Mouse (Mus musculus) ES-E14 (cell line): ENCODE data around the gene Coro1c. TPM values are rescaled to one million over a fixed set of nuclear protein-coding genes. Genes with fewer than 3 reads are reported as not detected.

Experiments
- DNase-seq: peaks from one replicate; pipeline ENCODE4 v3.0.0-alpha.2; 2013; ENCODE audit warnings: low read depth, low spot score
- H3K27ac ChIP-seq: 2 replicates; pipeline ENCODE4 v1.5.1; 2012; ENCODE audit warnings: low read depth, mild to moderate bottlenecking, low read length, moderate library complexity, mixed read lengths; ENCODE audit not compliant: poor library complexity, insufficient read depth, severe bottlenecking
- H3K36me3 ChIP-seq: 2 replicates; pipeline ENCODE4 v1.6.1; 2012; ENCODE audit warnings: mild to moderate bottlenecking, low read length, moderate library complexity, mixed read lengths; ENCODE audit not compliant: control insufficient read depth, poor library complexity, insufficient read depth, severe bottlenecking
- H3K4me1 ChIP-seq, 2 experiments: fragments of 150-350 bp in 1 of 2; sonication (generic) in 1 of 2; 2 replicates each; pipeline ENCODE4 v1.6.1; 2012; ENCODE audit warnings: low read length in 2 of 2, mild to moderate bottlenecking in 1 of 2, mixed read lengths in 1 of 2; ENCODE audit not compliant: control insufficient read depth in 2 of 2, insufficient read depth in 2 of 2, poor library complexity in 1 of 2
- H3K4me3 ChIP-seq, 2 experiments: fragments of 150-350 bp in 1 of 2; sonication (generic) in 1 of 2; 2 replicates each; pipeline ENCODE4 v1.5.1; 2012; ENCODE audit warnings: low read length in 2 of 2, low read depth in 1 of 2, mild to moderate bottlenecking in 1 of 2, mixed read lengths in 1 of 2; ENCODE audit not compliant: insufficient read depth in 1 of 2, poor library complexity in 1 of 2, severe bottlenecking in 1 of 2
- H3K9ac ChIP-seq: 2 replicates; pipeline ENCODE4 v1.6.1; 2012; ENCODE audit warnings: low read depth, mild to moderate bottlenecking, low read length, mixed read lengths; ENCODE audit not compliant: poor library complexity, insufficient read depth, severe bottlenecking
- H3K9me3 ChIP-seq: fragments of 150-350 bp; sonication (generic); 2 replicates; pipeline ENCODE4 v1.6.1; 2012; ENCODE audit warnings: low read depth, mild to moderate bottlenecking, low read length; ENCODE audit not compliant: control insufficient read depth, insufficient read depth
- CHD2 ChIP-seq: IDR thresholded peaks from 2 replicates; pipeline ENCODE4 v1.6.1; 2014; ENCODE audit warnings: mild to moderate bottlenecking, low read depth, low read length, inconsistent platforms
- HCFC1 ChIP-seq: IDR thresholded peaks from 2 replicates; pipeline ENCODE4 v1.6.1; 2012; ENCODE audit warnings: low read length, inconsistent platforms, borderline replicate concordance; ENCODE audit not compliant: insufficient read depth
- MAFK ChIP-seq: IDR thresholded peaks from 2 replicates; pipeline ENCODE4 v1.6.1; 2014; ENCODE audit warnings: mild to moderate bottlenecking, low read depth, low read length, inconsistent platforms; ENCODE audit not compliant: insufficient read depth
- ZC3H11A ChIP-seq: IDR thresholded peaks from 2 replicates; pipeline ENCODE4 v1.6.1; 2012; ENCODE audit warnings: low read depth, mild to moderate bottlenecking, inconsistent platforms, low read length, borderline replicate concordance
- ZNF384 ChIP-seq: IDR thresholded peaks from 2 replicates; pipeline ENCODE4 v1.6.1; 2012; ENCODE audit warnings: low read depth, low read length, inconsistent platforms
- in situ Hi-C, 2 experiments: fragments of 600-800 bp; cut with MboI; formaldehyde crosslinking; loops; one replicate each; pipeline ENCODE4 v1.15.1; 2025; ENCODE audit warnings: low sequenced_read_pairs in 2 of 2, inconsistent platforms in 1 of 2; ENCODE audit not compliant: unreplicated experiment in 2 of 2
- total RNA-seq: library from RNA; depleted of rRNA; stranded (reverse); fragments of 300-350 nt; gene quantifications from 2 replicates; pipeline ENCODE4 v1.2.3, GENCODE M21; 2012

Coro1c gene
- total RNA-seq, 1 experiment: 150 TPM

- TF ChIP-seq HCFC1 (no peak), ZC3H11A (peak; percentile 46; the same call in 1 of the 2 replicates), CHD2 (no peak)
- Histone ChIP-seq H3K9me3 (no peaks in the 10 kb centered on the region), H3K27ac (no peak overlapping the region), H3K9ac (no peak overlapping the region), H3K36me3 (peaks cover 35% of the 10 kb centered on the region), H3K4me1 (peaks cover 4 to 21% of the 10 kb centered on the region in 2 experiments; a peak in 3 of 4 replicates), H3K4me3 (0 out of 4 replicates have a peak overlapping the region, but pooled peaks of 1 of the 2 experiments have one; percentile 32)
- peak; percentile 79 for DNase-seq
- in situ Hi-C loops: no loop called here
These were observed 54.1 kb downstream of the Coro1c start for GRCm38 (mm10) chr5:113854494-113854893.

GRCm38 (mm10) chr5:113853541-113853940 lies 55.0 kb downstream of the Coro1c start:
- H3K36me3 ChIP-seq: peaks cover 39% of the 10 kb centered on the region
- no peak for DNase-seq
- in situ Hi-C loops: no loop called here
- TF ChIP-seq HCFC1: no peak
- H3K9ac ChIP-seq: no peak overlapping the region
- H3K4me3 ChIP-seq: no peak overlapping the region
- peaks cover 4 to 17% of the 10 kb centered on the region in 2 experiments; a peak in 3 of 4 replicates for H3K4me1 ChIP-seq
- H3K9me3 ChIP-seq: no peaks in the 10 kb centered on the region
- no peak overlapping the region for H3K27ac ChIP-seq

GRCm38 (mm10) chr5:113852463-113852862 lies 56.1 kb downstream of the Coro1c start:
- Histone ChIP-seq H3K4me3 (no peak overlapping the region), H3K27ac (no peak overlapping the region), H3K9me3 (no peaks in the 10 kb centered on the region), H3K36me3 (peaks cover 45% of the 10 kb centered on the region), H3K9ac (no peak overlapping the region), H3K4me1 (peaks cover 4 to 14% of the 10 kb centered on the region in 2 experiments; a peak in 2 of 4 replicates)
- DNase-seq: no peak
- in situ Hi-C loops: no loop called here
- TF ChIP-seq ZC3H11A (no peak), CHD2 (no peak), ZNF384 (no peak), HCFC1 (no peak), MAFK (no peak)

GRCm38 (mm10) chr5:113850680-113851230 lies 57.8 kb downstream of the Coro1c start:
- DNase-seq: no peak

GRCm38 (mm10) chr5:113847636-113848035 lies 60.9 kb downstream of the Coro1c start:
- Histone ChIP-seq H3K9ac (no peak overlapping the region), H3K4me3 (no peak overlapping the region), H3K9me3 (no peaks in the 10 kb centered on the region), H3K4me1 (peaks cover 0 to 17% of the 10 kb centered on the region in 2 experiments; a peak in 2 of 4 replicates), H3K36me3 (peaks cover 69% of the 10 kb centered on the region), H3K27ac (no peak overlapping the region)
- TF ChIP-seq HCFC1: no peak
- no peak for DNase-seq
- in situ Hi-C loops: no loop called here

More at GRCm38 (mm10) chr5:113850680-113851230, 57.8 kb downstream of the Coro1c start:
- H3K9me3 ChIP-seq: no peaks in the 10 kb centered on the region
- H3K4me1 ChIP-seq: peaks cover 4 to 6% of the 10 kb centered on the region in 2 experiments; a peak in 2 of 4 replicates
- in situ Hi-C loops: no loop called here
- TF ChIP-seq ZNF384: no peak
- TF ChIP-seq CHD2: no peak
- no peak for TF ChIP-seq HCFC1
- TF ChIP-seq MAFK: no peak
- TF ChIP-seq ZC3H11A: no peak
- H3K9ac ChIP-seq: no peak overlapping the region
- no peak overlapping the region for H3K4me3 ChIP-seq
- H3K36me3 ChIP-seq: peaks cover 57% of the 10 kb centered on the region
- no peak overlapping the region for H3K27ac ChIP-seq
